ENCODE assay signal across 8 mouse cellular contexts in the genomic region with DNA sequence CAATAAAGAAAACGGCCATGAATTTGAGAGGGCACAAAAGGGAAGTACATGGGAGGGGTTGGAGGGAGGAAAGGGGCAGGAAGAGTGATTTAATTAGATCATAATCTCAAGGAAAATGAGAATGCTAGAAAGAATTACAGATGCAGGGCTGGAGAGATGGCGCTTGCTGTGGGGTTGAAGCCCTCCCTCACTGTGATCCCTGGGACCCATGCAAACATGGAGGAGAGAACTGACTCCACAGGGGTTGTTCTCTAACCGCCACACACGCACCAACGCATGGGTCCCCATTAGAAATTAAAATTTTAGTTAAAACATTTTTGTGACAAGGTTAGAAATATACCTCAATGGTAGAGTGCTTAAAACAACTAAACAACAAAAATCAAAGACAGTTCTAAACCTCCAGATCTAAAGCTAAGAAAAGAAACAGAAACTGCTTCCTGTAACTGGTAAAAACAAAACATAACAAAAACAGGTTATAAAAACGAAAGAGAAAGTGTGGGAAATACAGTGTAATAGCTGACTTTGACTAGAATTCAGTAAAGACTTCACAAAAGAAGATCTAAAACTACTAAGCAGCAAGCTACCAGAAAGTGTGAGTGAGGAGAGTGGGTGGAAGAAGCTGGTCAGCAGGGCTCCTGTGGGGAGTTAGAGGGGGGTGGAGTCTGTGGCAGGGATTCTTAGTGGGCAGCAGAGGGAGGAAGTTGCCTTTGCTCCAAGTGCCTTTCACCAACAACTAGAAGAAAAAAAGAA. TPM values are rescaled to one million over a fixed set of nuclear protein-coding genes. Genes with fewer than 3 reads are reported as not detected.
DNase-seq lines count a peak whose midpoint lies in the region; ATAC-seq lines count a peak whose summit lies in the region.

No protein-coding gene starts in this region.

- peak overlapping the region; percentile 86 for H3K27ac ChIP-seq in brown adipose tissue, adult 24 weeks (replicated peaks; ENCODE audit: low read depth, low read length)
- H3K27ac ChIP-seq in midbrain, embryonic 14.5 days (replicated peaks; ENCODE audit: low read depth, low read length), result no peak overlapping the region
- no peak overlapping the region for H3K27ac ChIP-seq in forebrain, embryonic 12.5 days

- peak; percentile 41; the same call in 1 of the 2 replicates for ATAC-seq in monocyte, adult 5-6 weeks (replicated peaks; ENCODE audit: insufficient number of reproducible peaks, low FRiP score, low TSS enrichment, poor library complexity, severe bottlenecking)
- ATAC-seq in midbrain, embryonic 14.5 days (ENCODE audit: low FRiP score, low TSS enrichment), result no peak
- ATAC-seq in forebrain, embryonic 12.5 days (ENCODE audit: low FRiP score), result no peak

- no peak overlapping the region for H3K4me2 ChIP-seq in midbrain, embryonic 14.5 days (ENCODE audit: low read length)
- H3K4me2 ChIP-seq in forebrain, embryonic 12.5 days, result no peak overlapping the region

- H3K4me3 ChIP-seq in brown adipose tissue, adult 24 weeks (ENCODE audit: insufficient read depth, low read depth, low read length), result peak overlapping the region; percentile 54
- no peak overlapping the region for H3K4me3 ChIP-seq in midbrain, embryonic 14.5 days (replicated peaks; ENCODE audit: low read depth, low read length)
- no peak overlapping the region for H3K4me3 ChIP-seq in forebrain, embryonic 12.5 days (replicated peaks)

- no peaks in the 10 kb centered on the region for H3K9me3 ChIP-seq in midbrain, embryonic 14.5 days (ENCODE audit: control insufficient read depth, low read length)
- H3K9me3 ChIP-seq in forebrain, embryonic 12.5 days, result 0 out of 2 replicates have a peak, but pooled peaks cover 7% of the 10 kb centered on the region

- 86% methylated on average over 6 of the region's 6 CpGs for WGBS in midbrain, embryonic 14.5 days
- WGBS in forebrain, embryonic 12.5 days, result 83% methylated on average over 6 of the region's 6 CpGs

- peaks cover 3% of the 10 kb centered on the region; the same call in 1 of the 2 replicates for H3K4me1 ChIP-seq in brown adipose tissue, adult 24 weeks (ENCODE audit: control insufficient read depth, insufficient read depth, insufficient read length, low read length)
- H3K4me1 ChIP-seq in midbrain, embryonic 14.5 days (ENCODE audit: control insufficient read depth, insufficient read depth, low read length), result peaks cover 4% of the 10 kb centered on the region
- peaks cover 20% of the 10 kb centered on the region for H3K4me1 ChIP-seq in forebrain, embryonic 12.5 days

- DNase-seq in urinary bladder, adult 18-20 months (ENCODE audit: low spot score in 2 of 2), result peak; percentile 6 to 17
- DNase-seq in urinary bladder, postnatal 10 days (ENCODE audit: low spot score), result no peak
- DNase-seq in kidney, adult 9 months, result peak; percentile 54
- no peak for DNase-seq in midbrain, embryonic 14.5 days
- no peak for DNase-seq in yolk sac, embryonic 10.5 days (ENCODE audit: low spot score)

- peaks cover 21% of the 10 kb centered on the region for H3K36me3 ChIP-seq in midbrain, embryonic 14.5 days (ENCODE audit: control insufficient read depth, insufficient read depth, low read length)
- peaks cover 40% of the 10 kb centered on the region for H3K36me3 ChIP-seq in forebrain, embryonic 12.5 days (replicated peaks)

- H3K9ac ChIP-seq in midbrain, embryonic 14.5 days (replicated peaks; ENCODE audit: low read length), result no peak overlapping the region
- no peak overlapping the region for H3K9ac ChIP-seq in forebrain, embryonic 12.5 days

- H3K27me3 ChIP-seq in midbrain, embryonic 14.5 days (ENCODE audit: control insufficient read depth, insufficient read depth, low read length), result no peaks in the 10 kb centered on the region
- H3K27me3 ChIP-seq in forebrain, embryonic 12.5 days, result no peaks in the 10 kb centered on the region

RNA-seq across cellular contexts. Expression of gene Rbl1, which starts 3.1 kb away (rescaled TPM):
- 1.5 and 2.2 TPM in 2 replicates for polyA plus RNA-seq in brown adipose tissue, adult 24 weeks (2012; ENCODE audit: insufficient read depth, insufficient read length, missing spikeins)
- 30.9 to 49.8 TPM (median 34.4 TPM) in 3 replicates for total RNA-seq in monocyte, adult 5-6 weeks (2017)
- 6.7 and 10.8 TPM in 2 replicates for polyA plus RNA-seq in midbrain, embryonic 14.5 days (2014; fragmentation: Nextera tagmentation; extraction: Ambion mirVana)
- polyA plus RNA-seq in forebrain, embryonic 12.5 days (2016; fragmentation: Nextera tagmentation; extraction: Ambion mirVana), result 35.6 and 36.2 TPM in 2 replicates

Comparison
In these comparisons a context has a peak if more than half of its experiments do, and no peak if none do; other contexts are left out.
1. DNase-seq: peak in urinary bladder, adult 18-20 months (2 of 2) and kidney, adult 9 months (single experiment); none in urinary bladder, postnatal 10 days (single experiment), midbrain, embryonic 14.5 days (single experiment) and yolk sac, embryonic 10.5 days (single experiment).